Mouse (Mus musculus) mature B cell (primary cell): ENCODE measurements around the gene Sp140.
"Not testable (repeated sequence)": the region's sequence is repeated elsewhere in the genome, so short reads cannot be mapped to it uniquely, and the experiment has no call there.

Source experiments
- in situ Hi-C: fragments of 300-500 bp; cut with MboI; formaldehyde crosslinking; loops from 2 replicates; pipeline ENCODE4 v1.14.3; 2019

The Sp140 gene

DNA sequence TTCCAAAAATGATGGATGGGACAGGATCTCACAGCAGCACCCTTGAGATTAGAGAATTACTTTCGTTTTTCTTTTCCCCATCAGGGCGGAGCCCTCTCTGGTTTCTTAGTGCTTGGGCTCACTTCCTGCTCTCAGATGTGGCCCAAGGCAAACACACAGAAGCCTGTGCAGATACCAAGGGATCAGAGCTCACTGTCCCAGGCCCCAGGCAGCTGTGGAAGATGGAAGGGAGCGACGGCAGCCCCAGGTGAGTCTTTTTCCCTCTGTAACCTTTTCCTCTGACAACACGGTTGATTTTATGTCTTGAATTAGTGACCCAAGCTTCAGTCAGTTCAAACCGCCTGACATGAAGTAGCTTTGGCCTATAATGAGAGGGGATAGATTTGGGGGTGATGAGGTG lies 49.7 kb downstream of the Sp140 start, which contains the start of gene Sp100:
TSS of gene Sp100 (plus strand) at position 108 of the 400 bp plus-strand sequence.
- in situ Hi-C loops = not testable (repeated sequence)

- in situ Hi-C loops = not testable (repeated sequence)
Measured at GRCm38 (mm10) chr1:85650524-85650923, 50.3 kb downstream of the Sp140 start.

DNA sequence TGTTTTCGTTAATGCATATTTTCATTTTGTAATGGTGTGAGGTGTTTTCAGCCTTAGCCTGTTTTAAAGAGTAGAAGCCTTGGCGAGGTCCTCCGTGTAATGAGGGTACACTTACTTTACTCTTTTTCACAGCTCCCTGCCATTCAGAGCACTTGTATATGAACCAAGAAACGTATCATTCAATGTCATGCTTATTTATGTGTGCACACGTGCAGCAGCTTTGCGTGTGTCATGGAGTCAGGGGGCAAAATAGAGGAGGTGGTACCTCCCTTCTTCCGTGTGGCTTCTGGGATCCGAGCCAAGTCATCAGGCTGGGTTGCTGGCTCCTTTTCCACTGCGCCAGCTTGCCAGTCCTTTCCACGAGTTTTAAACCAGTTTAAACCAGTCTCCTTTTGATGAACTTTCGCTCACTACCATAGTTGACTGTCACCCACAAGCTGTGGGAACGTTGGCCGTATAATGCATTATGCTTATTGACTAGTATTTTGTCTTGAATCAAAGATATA lies 51.6 kb downstream of the Sp140 start:
- in situ Hi-C loops = not testable (repeated sequence)

DNA sequence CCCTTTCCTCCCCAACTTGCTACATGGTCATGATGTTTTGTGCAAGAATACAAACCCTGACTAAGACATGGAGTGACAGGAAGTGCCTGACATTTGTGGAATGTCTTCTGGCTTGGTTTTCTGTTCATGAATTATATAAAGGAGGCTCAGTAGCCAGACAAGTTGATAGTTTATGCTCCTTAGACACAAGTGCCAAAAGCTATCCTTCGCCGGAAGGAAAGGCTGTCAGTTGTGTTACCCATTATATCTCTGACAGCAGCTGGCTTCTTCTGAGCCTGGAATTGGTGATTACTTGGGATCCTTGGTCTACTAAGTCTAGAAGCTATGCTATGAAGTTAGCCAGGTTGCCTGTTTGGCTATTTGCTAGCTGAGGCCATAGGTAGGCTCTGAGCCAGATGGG lies 57.0 kb downstream of the Sp140 start:
- in situ Hi-C loops = not testable (repeated sequence)

DNA sequence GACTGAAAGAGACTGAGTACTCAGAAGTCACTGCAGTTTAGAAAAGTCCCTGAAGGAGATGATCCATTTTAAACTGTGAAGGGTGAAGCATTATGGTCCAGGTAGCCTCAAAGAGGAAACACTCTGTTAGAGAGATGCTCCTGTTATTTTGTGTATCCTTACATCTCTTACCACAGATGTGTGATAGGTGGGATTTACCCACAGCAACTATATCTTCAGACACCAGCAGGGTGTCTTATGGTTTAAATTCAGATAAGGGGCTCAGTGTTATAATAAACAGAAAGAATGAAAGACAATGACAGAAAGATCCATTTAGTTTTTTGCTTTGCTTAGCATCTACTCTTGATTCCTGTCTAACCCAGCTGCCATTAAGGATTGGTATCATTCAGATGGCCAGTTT lies 64.1 kb downstream of the Sp140 start:
- in situ Hi-C loops = no loop called here

- in situ Hi-C loops = no loop called here
Measured at GRCm38 (mm10) chr1:85680226-85680625, 80.0 kb downstream of the Sp140 start.

GRCm38 (mm10) chr1:85686666-85687065 lies 86.5 kb downstream of the Sp140 start:
- in situ Hi-C loops = no loop called here

DNA sequence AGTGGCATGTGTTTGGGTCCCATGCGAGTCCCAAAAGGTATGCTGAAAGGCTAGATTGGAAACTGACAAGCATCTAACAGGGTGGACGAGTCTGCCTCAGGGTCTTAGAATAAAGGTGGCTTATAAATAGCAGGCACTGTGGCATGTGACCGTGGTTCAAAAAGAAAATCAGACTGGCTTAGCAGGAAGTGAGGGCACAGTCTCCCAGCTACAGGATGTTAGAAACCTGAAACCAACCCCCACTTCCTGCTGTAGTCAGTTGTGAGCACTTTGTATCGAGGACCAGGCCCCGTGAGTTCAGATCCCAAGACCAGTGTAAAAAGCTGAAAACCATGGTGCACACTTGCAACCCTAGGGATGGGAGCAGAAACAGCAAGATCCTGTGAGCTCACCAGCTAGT lies 87.2 kb downstream of the Sp140 start:
- in situ Hi-C loops = no loop called here

GRCm38 (mm10) chr1:85690544-85690943 lies 90.4 kb downstream of the Sp140 start:
- in situ Hi-C loops = no loop called here

DNA sequence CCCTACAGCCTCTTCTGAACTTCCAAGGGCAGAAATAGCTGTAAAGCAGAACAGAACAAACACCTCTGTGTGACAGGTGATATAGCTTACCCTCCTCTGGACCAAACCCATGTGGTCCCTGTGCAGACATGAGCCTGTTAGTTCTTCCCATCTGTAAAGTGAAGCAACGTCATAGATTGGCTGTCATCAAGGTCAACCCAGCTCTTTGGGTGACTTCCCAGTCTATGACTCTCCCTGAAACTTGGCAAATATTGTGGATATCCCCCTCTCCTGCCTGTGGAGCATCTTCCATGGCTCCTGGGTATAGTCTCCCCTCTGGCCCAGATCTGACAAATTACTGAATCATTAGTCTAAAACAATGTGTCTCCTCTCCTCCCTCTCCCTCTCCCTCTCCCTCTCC lies 92.1 kb downstream of the Sp140 start:
- in situ Hi-C loops = no loop called here

- in situ Hi-C loops = no loop called here
Measured at GRCm38 (mm10) chr1:85693280-85693679, 93.1 kb downstream of the Sp140 start.
